Mouse (Mus musculus): ENCODE measurements around the gene Prss2.

- TF ChIP-seq HCFC1 (IDR thresholded peaks at IDR 0.05; ENCODE audit: borderline replicate concordance, insufficient read depth, low read length) (no peak), CHD2 (IDR thresholded peaks at IDR 0.05; ENCODE audit: low read depth, low read length) (no peak), ZC3H11A (IDR thresholded peaks at IDR 0.05; ENCODE audit: borderline replicate concordance, low read depth, low read length) (no peak), MAFK (IDR thresholded peaks at IDR 0.05; ENCODE audit: insufficient read depth, low read depth, low read length) (no peak)
Observed at GRCm38 (mm10) chr6:41532181-41532580, 10.6 kb downstream of the Prss2 start.
